Mouse (Mus musculus): ENCODE results near the gene Ppm1g. TPM values are rescaled to one million over a fixed set of nuclear protein-coding genes. Genes with fewer than 3 reads are reported as not detected.

Ppm1g gene
- polyA plus RNA-seq, 1 experiment from 2014 or later, result 106 TPM

Other genes starting within 250 kb of the Ppm1g start
- 179 and 184 TPM in 2 replicates for gene Atraid, start 172.4 kb downstream of the Ppm1g start, polyA plus RNA-seq (2015; fragmentation: Nextera tagmentation; extraction: Ambion mirVana)
- gene Slc5a6, start 171.8 kb downstream of the Ppm1g start, polyA plus RNA-seq (2015; fragmentation: Nextera tagmentation; extraction: Ambion mirVana), result 10.9 and 14.6 TPM in 2 replicates
- gene Cad, start 165.9 kb downstream of the Ppm1g start, polyA plus RNA-seq (2015; fragmentation: Nextera tagmentation; extraction: Ambion mirVana), result 25.1 and 26.3 TPM in 2 replicates
- gene Dnajc5g, start 114.4 kb downstream of the Ppm1g start, polyA plus RNA-seq (2015; fragmentation: Nextera tagmentation; extraction: Ambion mirVana), result not detected in 2 replicates
- gene Slc30a3, start 112.5 kb downstream of the Ppm1g start, polyA plus RNA-seq (2015; fragmentation: Nextera tagmentation; extraction: Ambion mirVana), result 0.50 and 0.66 TPM in 2 replicates
- 7.6 and 21.7 TPM in 2 replicates for gene Trim54, start 104.0 kb downstream of the Ppm1g start, polyA plus RNA-seq (2015; fragmentation: Nextera tagmentation; extraction: Ambion mirVana)
- gene Ucn, start 81.9 kb downstream of the Ppm1g start, polyA plus RNA-seq (2015; fragmentation: Nextera tagmentation; extraction: Ambion mirVana), result not detected in 2 replicates
- gene Mpv17, start 66.4 kb downstream of the Ppm1g start, polyA plus RNA-seq (2015; fragmentation: Nextera tagmentation; extraction: Ambion mirVana), result 64.0 and 70.5 TPM in 2 replicates
- gene Gm29609, start 40.8 kb downstream of the Ppm1g start, polyA plus RNA-seq (2015; fragmentation: Nextera tagmentation; extraction: Ambion mirVana), result 1.2 and 1.3 TPM in 2 replicates
- 59.1 and 65.6 TPM in 2 replicates for gene Gtf3c2, start 40.5 kb downstream of the Ppm1g start, polyA plus RNA-seq (2015; fragmentation: Nextera tagmentation; extraction: Ambion mirVana)
- 141 and 154 TPM in 2 replicates for gene Snx17, start 27.5 kb downstream of the Ppm1g start, polyA plus RNA-seq (2015; fragmentation: Nextera tagmentation; extraction: Ambion mirVana)
- gene Eif2b4, start 27.3 kb downstream of the Ppm1g start, polyA plus RNA-seq (2015; fragmentation: Nextera tagmentation; extraction: Ambion mirVana), result 64.2 and 69.0 TPM in 2 replicates
- gene Zfp513, start 18.4 kb downstream of the Ppm1g start, polyA plus RNA-seq (2015; fragmentation: Nextera tagmentation; extraction: Ambion mirVana), result 8.2 and 9.0 TPM in 2 replicates
- 167 and 183 TPM in 2 replicates for gene Nrbp1, start 20.2 kb upstream of the Ppm1g start, polyA plus RNA-seq (2015; fragmentation: Nextera tagmentation; extraction: Ambion mirVana)
- gene Gm9970, start 20.5 kb upstream of the Ppm1g start, polyA plus RNA-seq (2015; fragmentation: Nextera tagmentation; extraction: Ambion mirVana), result 0.50 TPM in 1 of 2 replicates, not detected in the other
- 9.6 and 12.8 TPM in 2 replicates for gene Krtcap3, start 31.0 kb upstream of the Ppm1g start, polyA plus RNA-seq (2015; fragmentation: Nextera tagmentation; extraction: Ambion mirVana)
- gene Ift172, start 70.4 kb upstream of the Ppm1g start, polyA plus RNA-seq (2015; fragmentation: Nextera tagmentation; extraction: Ambion mirVana), result 30.5 and 36.1 TPM in 2 replicates
- gene Fndc4, start 75.4 kb upstream of the Ppm1g start, polyA plus RNA-seq (2015; fragmentation: Nextera tagmentation; extraction: Ambion mirVana), result 63.2 and 76.9 TPM in 2 replicates
- gene Gckr, start 76.8 kb upstream of the Ppm1g start, polyA plus RNA-seq (2015; fragmentation: Nextera tagmentation; extraction: Ambion mirVana), result 0.11 TPM in 1 of 2 replicates, not detected in the other
- gene Zfp512, start 231.7 kb upstream of the Ppm1g start, polyA plus RNA-seq (2015; fragmentation: Nextera tagmentation; extraction: Ambion mirVana), result 46.6 and 49.1 TPM in 2 replicates

Data from limb, embryonic 15.5 days (tissue).